Mouse (Mus musculus) stomach, postnatal 0 days (tissue): ENCODE results near the gene Rgl2. TPM values are rescaled to one million over a fixed set of nuclear protein-coding genes. Genes with fewer than 3 reads are reported as not detected.
A peak's percentile ranks its signal among the peaks of the same experiment; 100 is the strongest.
"Not testable (repeated sequence)": the region's sequence is repeated elsewhere in the genome, so short reads cannot be mapped to it uniquely, and the experiment has no call there.

Experiments used
- ATAC-seq: fragments of 200-750 bp; cut with Nextera tagmentation; 2 replicates; pipeline ENCODE4 v1.8.0; 2017; ENCODE audit not compliant: low FRiP score, low TSS enrichment
- DNase-seq: peaks from one replicate; pipeline ENCODE4 v3.0.0-alpha.2; 2016; ENCODE audit warnings: low spot score
- H3K27ac ChIP-seq: fragments of 300-500 bp; sonication (generic); replicated peaks from 2 replicates; pipeline ENCODE4 v1.5.1; 2014; ENCODE audit warnings: mild to moderate bottlenecking, control low read depth
- H3K27me3 ChIP-seq: fragments of 300-500 bp; sonication (generic); 2 replicates; pipeline ENCODE4 v1.6.1; 2014; ENCODE audit warnings: low read length; ENCODE audit not compliant: control insufficient read depth, insufficient read depth
- H3K36me3 ChIP-seq: fragments of 300-500 bp; sonication (generic); 2 replicates; pipeline ENCODE4 v1.6.1; 2014; ENCODE audit warnings: low read length, mixed read lengths; ENCODE audit not compliant: control insufficient read depth, insufficient read depth
- H3K4me1 ChIP-seq: fragments of 300-500 bp; sonication (generic); replicated peaks from 2 replicates; pipeline ENCODE4 v1.6.1; 2014; ENCODE audit warnings: antibody characterized with exemption; ENCODE audit not compliant: control insufficient read depth, insufficient read depth
- H3K4me2 ChIP-seq: fragments of 300-500 bp; sonication (generic); replicated peaks from 2 replicates; pipeline ENCODE4 v1.6.1; 2014; ENCODE audit warnings: low read depth, mild to moderate bottlenecking, control low read depth, moderate library complexity
- H3K4me3 ChIP-seq: fragments of 300-500 bp; sonication (generic); 2 replicates; pipeline ENCODE4 v1.5.1; 2014; ENCODE audit warnings: low read depth, low read length, control low read depth
- H3K9ac ChIP-seq: fragments of 300-500 bp; sonication (generic); 2 replicates; pipeline ENCODE4 v1.6.1; 2014; ENCODE audit warnings: mild to moderate bottlenecking, low read length, control low read depth, mixed read lengths
- H3K9me3 ChIP-seq: fragments of 300-500 bp; sonication (generic); 2 replicates; pipeline ENCODE4 v1.6.1; 2016; ENCODE audit warnings: low read length; ENCODE audit not compliant: control insufficient read depth
- CTCF ChIP-seq: IDR thresholded peaks from 2 replicates; pipeline ENCODE4 v1.5.1; 2016; ENCODE audit warnings: antibody characterized with exemption, low read depth, mild to moderate bottlenecking, moderate library complexity
- EP300 ChIP-seq: optimal IDR thresholded peaks from 2 replicates; pipeline ENCODE3; 2016; ENCODE audit warnings: antibody characterized with exemption
- WGBS: fragments of 180-500 bp; shearing (Covaris S2); extraction: QIAGEN DNeasy Blood & Tissue Kit; methylation state at CpG from one replicate; pipeline ENCODE4 v1.1.7; 2014; 5-methylcytosine and 5-hydroxymethylcytosine counted together
- polyA plus RNA-seq: library from polyadenylated mRNA; unstranded; fragments of >200 nt; fragmentation: Nextera tagmentation; extraction: Ambion mirVana; gene quantifications from 2 replicates; pipeline ENCODE4 v1.2.1, GENCODE M21; 2015

Rgl2 gene
- 18.6 and 24.4 TPM in 2 replicates for polyA plus RNA-seq

DNA sequence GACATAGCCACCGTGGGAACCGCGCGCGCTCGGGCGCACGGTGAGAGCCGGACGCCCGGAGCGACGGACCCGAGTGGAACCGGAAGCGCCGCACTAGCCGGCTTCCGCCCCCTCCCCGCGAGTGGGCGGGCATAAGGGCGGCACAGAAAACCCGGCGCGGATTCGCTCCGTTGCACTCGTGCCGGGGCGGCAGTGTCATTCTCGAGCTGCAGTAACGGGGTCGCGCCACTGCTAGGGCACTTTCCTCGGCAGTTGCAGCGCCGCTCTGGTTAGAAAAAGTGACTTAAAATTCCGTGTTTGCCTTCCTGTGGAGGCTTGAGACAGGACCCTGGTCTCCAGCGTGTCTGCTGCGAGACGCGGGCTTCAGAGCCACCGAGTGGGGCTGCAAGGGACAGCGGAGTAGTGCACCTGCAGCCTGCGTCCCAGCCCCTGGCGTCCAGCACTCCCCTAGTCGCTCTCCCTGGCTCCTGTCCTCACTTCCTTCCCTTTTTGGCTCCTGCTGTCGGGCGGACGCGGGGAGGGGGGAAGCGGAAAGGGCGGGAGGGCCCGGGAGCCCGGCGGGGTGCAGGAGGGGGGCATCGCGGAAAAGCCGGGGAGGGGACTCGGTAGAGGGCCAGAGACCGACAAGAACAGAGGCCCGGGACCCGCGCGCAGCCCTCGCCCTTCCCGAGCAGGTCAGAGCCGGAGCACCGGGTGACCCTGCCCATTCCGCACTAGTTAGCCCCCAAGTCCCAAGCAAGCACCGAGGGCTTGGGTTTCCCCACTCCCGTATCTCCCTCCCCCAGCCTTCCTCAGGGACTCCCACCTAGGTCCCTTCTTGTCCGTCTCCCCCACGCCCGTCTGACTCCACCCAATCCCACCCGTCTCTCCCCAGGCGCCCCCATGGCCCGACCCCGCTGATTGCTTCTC, at the start of gene Rgl2:
TSS of gene Rgl2 (plus strand) at position 173 of the 909 bp plus-strand sequence.
- peak; percentile 87 for ATAC-seq
- peak within 1 kb of the TSS; percentile 82 for H3K9ac ChIP-seq
- H3K9me3 ChIP-seq = no peaks in the 10 kb centered on the region
- H3K4me1 ChIP-seq = 0 out of 2 replicates have a peak, but pooled peaks cover 3% of the 10 kb centered on the region
- H3K4me3 ChIP-seq = peak within 1 kb of the TSS; percentile 84
- peak within 1 kb of the TSS; percentile 100 for H3K4me2 ChIP-seq
- under 1% methylated on average over 65 of the region's 80 CpGs for WGBS
- peak; percentile 95 for DNase-seq
- H3K27ac ChIP-seq = peak within 1 kb of the TSS; percentile 93
- H3K27me3 ChIP-seq = no peaks in the 10 kb centered on the region
- TF ChIP-seq EP300 (peak; percentile 48), CTCF (peak; percentile 51)
- H3K36me3 ChIP-seq = peaks cover 12% of the 10 kb centered on the region

DNA sequence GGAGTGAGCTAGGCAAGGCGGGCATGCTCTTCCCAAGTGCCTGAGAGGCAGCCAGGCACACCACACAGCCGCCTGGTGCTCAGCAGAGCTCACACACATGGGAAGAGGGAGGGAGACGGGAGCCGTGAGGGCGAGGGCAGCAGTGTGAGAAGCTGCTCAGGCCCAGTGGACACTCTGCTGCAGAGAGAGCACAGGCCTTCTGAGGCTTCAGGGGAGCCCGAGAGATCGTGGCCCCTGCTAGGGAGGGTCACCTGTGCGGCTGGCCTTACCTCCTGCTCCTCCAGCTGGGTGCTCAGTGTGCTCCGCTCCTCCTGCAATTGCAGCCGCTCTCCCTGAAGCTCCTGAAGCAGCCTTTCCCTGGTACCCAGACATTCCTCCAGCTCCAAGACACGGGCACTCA, 45.0 kb upstream of the Rgl2 start:
- not testable (repeated sequence) for H3K27me3 ChIP-seq, H3K4me1 ChIP-seq, H3K36me3 ChIP-seq, H3K9me3 ChIP-seq, H3K4me3 ChIP-seq, H3K9ac ChIP-seq, DNase-seq, H3K27ac ChIP-seq, H3K4me2 ChIP-seq
- WGBS = 91% methylated on average over 4 of the region's 11 CpGs
- peak; percentile 23; the same call in 1 of the 2 replicates for ATAC-seq

DNA sequence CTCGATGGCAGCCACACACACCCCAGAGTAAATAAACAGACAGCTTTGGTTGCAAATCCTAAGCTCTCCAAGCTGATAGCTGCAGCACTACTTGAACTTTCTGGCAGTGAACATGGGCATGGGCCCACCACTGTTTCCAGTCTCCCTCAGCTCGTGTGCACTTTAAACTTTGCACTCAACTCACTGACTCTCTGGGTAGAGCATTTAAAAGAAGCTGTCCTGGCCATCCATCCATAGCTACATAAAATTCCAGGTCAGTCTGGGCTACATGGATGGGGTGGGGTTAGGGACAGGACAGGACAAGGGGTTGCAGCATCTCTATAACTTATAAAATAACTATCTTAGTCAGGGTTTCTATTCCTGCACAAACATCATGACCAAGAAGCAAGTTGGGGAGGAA, 41.5 kb upstream of the Rgl2 start:
- not testable (repeated sequence) for H3K4me2 ChIP-seq, H3K4me3 ChIP-seq, DNase-seq, H3K4me1 ChIP-seq, H3K9me3 ChIP-seq, ATAC-seq, H3K36me3 ChIP-seq, H3K27ac ChIP-seq, H3K9ac ChIP-seq, H3K27me3 ChIP-seq
- WGBS = 39% methylated on average over 2 of the region's 2 CpGs

DNA sequence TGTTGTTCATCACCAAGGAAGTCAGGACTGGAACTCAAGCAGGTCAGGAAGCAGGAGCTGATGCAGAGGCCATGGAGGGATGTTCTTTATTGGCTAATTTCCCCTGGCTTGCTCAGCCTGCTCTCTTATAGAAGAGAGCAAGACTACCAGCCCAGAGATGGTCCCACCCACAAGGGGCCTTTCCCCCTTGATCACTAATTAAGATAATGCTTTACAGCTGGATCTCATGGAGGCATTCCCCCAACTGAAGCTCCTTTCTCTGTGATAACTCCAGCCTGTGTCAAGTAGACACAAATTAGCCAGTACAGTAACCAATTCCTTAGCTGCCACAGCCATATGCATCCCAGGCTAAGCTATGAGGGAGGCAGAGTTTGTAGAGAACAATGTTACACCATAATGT, 41.1 kb upstream of the Rgl2 start:
- not testable (repeated sequence) for H3K36me3 ChIP-seq, H3K9me3 ChIP-seq, H3K9ac ChIP-seq, H3K27ac ChIP-seq, H3K4me3 ChIP-seq, H3K27me3 ChIP-seq, ATAC-seq, H3K4me2 ChIP-seq, DNase-seq, H3K4me1 ChIP-seq

DNA sequence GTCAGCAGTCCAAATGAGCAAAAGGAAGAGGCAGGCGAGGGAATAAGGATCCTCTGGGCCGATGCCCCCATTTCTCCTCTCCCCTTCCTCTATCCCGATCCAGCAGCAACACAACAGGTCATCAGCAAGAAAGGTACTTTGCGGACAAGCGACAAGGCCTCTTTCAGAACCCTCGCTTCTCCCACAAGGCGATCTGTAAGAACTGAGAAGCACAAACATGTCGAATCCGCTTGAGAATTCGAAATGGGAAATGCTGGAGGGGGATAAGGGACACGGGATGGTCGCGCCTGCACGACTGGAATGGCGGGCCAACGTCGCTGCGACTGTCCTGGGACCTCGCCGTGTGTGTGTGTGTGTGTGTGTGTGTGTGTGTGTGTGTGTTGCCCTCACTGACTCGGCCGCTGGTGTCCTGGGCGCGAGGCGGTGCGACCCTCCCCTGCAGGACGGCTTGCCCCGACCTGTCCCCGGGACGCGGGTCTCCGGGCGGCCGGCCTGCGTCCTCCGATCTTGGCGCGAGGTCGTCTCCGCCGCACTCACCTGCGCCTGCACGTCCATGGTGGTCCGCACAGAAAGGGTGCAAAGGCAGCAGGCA, 39.3 kb upstream of the Rgl2 start:
- not testable (repeated sequence) for H3K27ac ChIP-seq, H3K36me3 ChIP-seq, H3K9me3 ChIP-seq

DNA sequence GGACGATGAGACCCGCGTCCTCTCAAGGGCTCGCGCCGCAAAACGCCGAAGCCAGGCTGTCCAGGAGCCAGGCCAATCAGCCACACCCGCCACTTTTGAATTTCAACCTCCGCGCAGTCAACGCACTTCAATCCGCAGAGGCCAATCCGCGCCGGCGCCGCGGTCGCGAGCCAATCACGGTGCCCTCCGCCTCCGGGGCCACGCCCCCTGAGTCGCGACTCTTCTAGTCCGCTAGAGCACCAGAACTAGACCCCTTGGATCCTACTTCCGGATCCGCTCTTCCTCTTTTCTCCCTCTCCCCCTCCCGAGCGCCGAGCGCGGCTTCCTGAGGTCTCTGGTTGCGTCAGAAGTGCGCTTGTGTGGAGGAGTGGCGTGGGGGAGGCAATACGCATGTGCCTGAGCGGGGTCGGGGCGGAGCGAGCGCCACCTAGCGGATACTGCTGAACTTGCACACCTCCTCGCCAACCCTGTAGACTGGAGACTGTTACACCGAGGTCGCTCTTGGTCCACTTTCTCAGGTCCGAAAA, 38.7 kb upstream of the Rgl2 start, which contains the start of gene Kifc1:
TSS of gene Kifc1 (minus strand) at position 129 of the 527 bp plus-strand sequence.
- 1% methylated on average over 37 of the region's 49 CpGs for WGBS
- Histone ChIP-seq H3K27ac (no peak within 1 kb of the TSS), H3K9ac (peak within 1 kb of the TSS; percentile 55), H3K27me3 (no peaks in the 10 kb centered on the region), H3K9me3 (no peaks in the 10 kb centered on the region), H3K36me3 (no peaks in the 10 kb centered on the region), H3K4me1 (no peaks in the 10 kb centered on the region), H3K4me3 (peak within 1 kb of the TSS; percentile 57), H3K4me2 (peak within 1 kb of the TSS; percentile 69)
- DNase-seq (peak; percentile 99), ATAC-seq (peak; percentile 99)
- TF ChIP-seq CTCF = peak; percentile 100
- TF ChIP-seq EP300 = no peak

More for the DNA sequence above, 39.3 kb upstream of the Rgl2 start:
- not testable (repeated sequence) for H3K27me3 ChIP-seq, H3K4me1 ChIP-seq, DNase-seq
- peak overlapping the region; percentile 69 for H3K4me2 ChIP-seq
- WGBS = under 1% methylated on average over 33 of the region's 44 CpGs
- H3K4me3 ChIP-seq = peak overlapping the region; percentile 57
- ATAC-seq = peak; percentile 2; the same call in 1 of the 2 replicates
- peak overlapping the region; percentile 55 for H3K9ac ChIP-seq
